Mouse (Mus musculus): ENCODE results near the gene Faap20. TPM values are rescaled to one million over a fixed set of nuclear protein-coding genes. Genes with fewer than 3 reads are reported as not detected.

The Faap20 gene
- polyA plus RNA-seq, 1 experiment from 2014 or later = 66.8 TPM

DNA sequence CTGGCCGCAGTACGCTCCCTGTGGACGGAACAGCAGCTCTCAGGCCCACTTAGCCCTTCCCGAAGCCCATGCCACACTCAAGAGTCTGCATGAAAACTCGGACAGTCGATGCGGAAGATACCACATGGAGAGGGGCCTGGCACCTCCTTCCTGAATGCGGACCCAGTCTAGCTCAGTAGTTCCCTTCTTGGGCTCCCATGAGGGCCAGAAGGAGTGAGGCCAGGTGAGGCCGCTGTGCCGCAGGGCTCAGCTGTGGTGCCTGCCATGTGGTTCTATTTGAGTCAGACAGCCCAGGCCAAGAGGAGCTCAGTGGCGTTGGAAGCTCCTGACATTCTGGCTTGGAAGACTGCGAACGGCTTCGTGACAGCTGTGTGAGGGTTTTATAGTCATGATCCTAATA lies 44.8 kb downstream of the Faap20 start:
- Histone ChIP-seq H3K36me3 (ENCODE audit: control insufficient read depth, insufficient read depth, low read length) (no peaks in the 10 kb centered on the region), H3K27ac (ENCODE audit: low read depth, low read length) (no peak overlapping the region), H3K9me3 (replicated peaks; ENCODE audit: control insufficient read depth, low read length) (no peaks in the 10 kb centered on the region), H3K4me3 (ENCODE audit: low read depth, low read length) (no peak overlapping the region), H3K27me3 (ENCODE audit: control insufficient read depth, insufficient read depth, low read length) (no peaks in the 10 kb centered on the region), H3K4me2 (no peak overlapping the region), H3K4me1 (ENCODE audit: control insufficient read depth, insufficient read depth, low read length) (no peaks in the 10 kb centered on the region), H3K9ac (ENCODE audit: low read depth, low read length) (no peak overlapping the region)
- 85% methylated on average over 14 of the region's 14 CpGs for WGBS (ENCODE audit: insufficient replicate concordance)
- no peak for ATAC-seq (replicated peaks; ENCODE audit: insufficient number of reproducible peaks, low FRiP score, low TSS enrichment)

- Histone ChIP-seq H3K9ac (ENCODE audit: low read depth, low read length) (no peak overlapping the region), H3K4me3 (ENCODE audit: low read depth, low read length) (no peak overlapping the region), H3K9me3 (replicated peaks; ENCODE audit: control insufficient read depth, low read length) (no peaks in the 10 kb centered on the region), H3K4me2 (no peak overlapping the region), H3K27ac (ENCODE audit: low read depth, low read length) (no peak overlapping the region), H3K27me3 (ENCODE audit: control insufficient read depth, insufficient read depth, low read length) (no peaks in the 10 kb centered on the region), H3K36me3 (ENCODE audit: control insufficient read depth, insufficient read depth, low read length) (no peaks in the 10 kb centered on the region), H3K4me1 (ENCODE audit: control insufficient read depth, insufficient read depth, low read length) (no peaks in the 10 kb centered on the region)
- WGBS (ENCODE audit: insufficient replicate concordance) = 67% methylated on average over 10 of the region's 10 CpGs
- ATAC-seq (replicated peaks; ENCODE audit: insufficient number of reproducible peaks, low FRiP score, low TSS enrichment) = no peak
Observed at GRCm38 (mm10) chr4:155295026-155295590, 45.5 kb downstream of the Faap20 start.

DNA sequence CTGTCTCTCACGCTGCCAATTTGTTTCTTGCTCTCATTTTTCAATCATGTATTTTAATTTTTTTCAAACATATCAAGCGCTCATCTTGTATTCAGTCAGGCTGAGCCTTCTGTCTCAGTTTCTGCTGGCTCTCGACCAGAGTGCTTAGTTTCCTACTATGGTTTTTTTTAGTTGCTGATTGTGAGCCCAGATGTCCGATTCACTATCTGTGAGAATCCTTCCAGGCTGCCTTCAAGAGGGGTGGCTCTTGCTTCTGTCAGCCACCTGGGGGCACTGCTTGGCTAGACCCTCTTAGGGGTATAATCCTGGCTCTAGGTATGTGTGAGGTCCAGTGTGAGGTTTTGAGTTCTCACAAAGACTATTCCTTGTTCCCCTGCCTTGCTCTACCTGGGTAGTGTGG lies 46.4 kb downstream of the Faap20 start:
- no peak for ATAC-seq (replicated peaks; ENCODE audit: insufficient number of reproducible peaks, low FRiP score, low TSS enrichment)
- Histone ChIP-seq H3K4me2 (no peak overlapping the region), H3K4me3 (ENCODE audit: low read depth, low read length) (no peak overlapping the region), H3K9me3 (replicated peaks; ENCODE audit: control insufficient read depth, low read length) (no peaks in the 10 kb centered on the region), H3K27ac (ENCODE audit: low read depth, low read length) (no peak overlapping the region), H3K4me1 (ENCODE audit: control insufficient read depth, insufficient read depth, low read length) (no peaks in the 10 kb centered on the region), H3K27me3 (ENCODE audit: control insufficient read depth, insufficient read depth, low read length) (no peaks in the 10 kb centered on the region), H3K9ac (ENCODE audit: low read depth, low read length) (no peak overlapping the region), H3K36me3 (ENCODE audit: control insufficient read depth, insufficient read depth, low read length) (no peaks in the 10 kb centered on the region)
- 50% methylated on average over 4 of the region's 4 CpGs for WGBS (ENCODE audit: insufficient replicate concordance)

GRCm38 (mm10) chr4:155297057-155297456 lies 47.5 kb downstream of the Faap20 start:
- 0 out of 2 replicates have a peak, but pooled peaks cover 2% of the 10 kb centered on the region for H3K4me1 ChIP-seq (ENCODE audit: control insufficient read depth, insufficient read depth, low read length)
- no peaks in the 10 kb centered on the region for H3K27me3 ChIP-seq (ENCODE audit: control insufficient read depth, insufficient read depth, low read length)
- WGBS (ENCODE audit: insufficient replicate concordance) = 50% methylated on average over 2 of the region's 2 CpGs

DNA sequence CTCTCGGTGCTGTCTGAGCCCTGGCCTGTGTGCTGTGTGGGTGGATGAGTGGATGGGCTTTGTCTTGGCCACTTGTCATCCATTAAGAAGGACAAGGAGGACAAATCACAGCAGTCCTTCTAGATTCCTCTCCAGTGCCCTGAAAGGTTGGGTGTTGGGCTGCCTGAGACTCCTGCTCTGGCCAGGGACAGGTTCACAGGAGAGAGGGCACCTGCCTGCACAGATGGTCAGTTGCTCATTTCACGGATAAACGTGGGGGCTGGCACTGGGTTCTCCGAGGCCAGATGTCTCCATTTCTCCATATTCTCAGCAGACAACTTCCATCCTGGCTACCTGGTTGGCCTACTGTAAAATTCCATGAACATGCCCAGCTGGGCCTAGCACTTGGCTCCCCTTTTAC lies 49.2 kb downstream of the Faap20 start:
- Histone ChIP-seq H3K4me2 (no peak overlapping the region), H3K4me1 (ENCODE audit: control insufficient read depth, insufficient read depth, low read length) (0 out of 2 replicates have a peak, but pooled peaks cover 2% of the 10 kb centered on the region), H3K4me3 (ENCODE audit: low read depth, low read length) (no peak overlapping the region), H3K27ac (ENCODE audit: low read depth, low read length) (no peak overlapping the region), H3K9me3 (replicated peaks; ENCODE audit: control insufficient read depth, low read length) (no peaks in the 10 kb centered on the region), H3K9ac (ENCODE audit: low read depth, low read length) (no peak overlapping the region), H3K27me3 (ENCODE audit: control insufficient read depth, insufficient read depth, low read length) (no peaks in the 10 kb centered on the region), H3K36me3 (ENCODE audit: control insufficient read depth, insufficient read depth, low read length) (no peaks in the 10 kb centered on the region)
- no peak for ATAC-seq (replicated peaks; ENCODE audit: insufficient number of reproducible peaks, low FRiP score, low TSS enrichment)
- WGBS (ENCODE audit: insufficient replicate concordance) = 81% methylated on average over 4 of the region's 4 CpGs

More at GRCm38 (mm10) chr4:155297057-155297456, 47.5 kb downstream of the Faap20 start:
- H3K4me3 ChIP-seq (ENCODE audit: low read depth, low read length) = no peak overlapping the region
- no peak overlapping the region for H3K9ac ChIP-seq (ENCODE audit: low read depth, low read length)
- H3K27ac ChIP-seq (ENCODE audit: low read depth, low read length) = no peak overlapping the region
- ATAC-seq (replicated peaks; ENCODE audit: insufficient number of reproducible peaks, low FRiP score, low TSS enrichment) = no peak
- no peaks in the 10 kb centered on the region for H3K36me3 ChIP-seq (ENCODE audit: control insufficient read depth, insufficient read depth, low read length)
- H3K4me2 ChIP-seq = no peak overlapping the region
- no peaks in the 10 kb centered on the region for H3K9me3 ChIP-seq (replicated peaks; ENCODE audit: control insufficient read depth, low read length)

- 80% methylated on average over 21 of the region's 21 CpGs for WGBS (ENCODE audit: insufficient replicate concordance)
- Histone ChIP-seq H3K9me3 (replicated peaks; ENCODE audit: control insufficient read depth, low read length) (no peaks in the 10 kb centered on the region), H3K9ac (ENCODE audit: low read depth, low read length) (no peak overlapping the region), H3K4me2 (no peak overlapping the region), H3K4me3 (ENCODE audit: low read depth, low read length) (no peak overlapping the region), H3K27ac (ENCODE audit: low read depth, low read length) (no peak overlapping the region), H3K27me3 (ENCODE audit: control insufficient read depth, insufficient read depth, low read length) (no peaks in the 10 kb centered on the region), H3K4me1 (ENCODE audit: control insufficient read depth, insufficient read depth, low read length) (0 out of 2 replicates have a peak, but pooled peaks cover 2% of the 10 kb centered on the region), H3K36me3 (ENCODE audit: control insufficient read depth, insufficient read depth, low read length) (no peaks in the 10 kb centered on the region)
- ATAC-seq (replicated peaks; ENCODE audit: insufficient number of reproducible peaks, low FRiP score, low TSS enrichment) = no peak
Observed at GRCm38 (mm10) chr4:155300421-155301097, 51.0 kb downstream of the Faap20 start.

DNA sequence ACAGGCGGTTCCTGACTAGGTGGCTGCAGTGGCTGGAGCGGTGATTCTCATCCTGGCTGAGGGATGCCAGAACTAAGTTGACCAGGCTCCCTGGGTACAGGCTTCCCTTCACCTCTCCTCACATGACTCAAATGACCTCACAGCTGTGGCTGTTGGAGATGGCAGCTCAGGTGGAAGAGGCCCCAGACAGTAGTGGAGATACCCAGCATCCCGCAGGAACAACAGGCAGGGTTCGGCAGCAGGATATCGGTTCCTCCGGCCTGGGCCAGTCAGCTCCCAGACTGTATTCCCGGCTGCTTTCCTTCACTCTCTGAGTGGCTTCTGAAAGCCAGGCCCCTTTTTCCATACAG lies 51.5 kb downstream of the Faap20 start:
- no peak overlapping the region for H3K4me3 ChIP-seq (ENCODE audit: low read depth, low read length)
- H3K27ac ChIP-seq (ENCODE audit: low read depth, low read length) = no peak overlapping the region
- H3K36me3 ChIP-seq (ENCODE audit: control insufficient read depth, insufficient read depth, low read length) = no peaks in the 10 kb centered on the region
- H3K4me2 ChIP-seq = no peak overlapping the region
- no peaks in the 10 kb centered on the region for H3K27me3 ChIP-seq (ENCODE audit: control insufficient read depth, insufficient read depth, low read length)
- 0 out of 2 replicates have a peak, but pooled peaks cover 2% of the 10 kb centered on the region for H3K4me1 ChIP-seq (ENCODE audit: control insufficient read depth, insufficient read depth, low read length)
- no peak for ATAC-seq (replicated peaks; ENCODE audit: insufficient number of reproducible peaks, low FRiP score, low TSS enrichment)
- 79% methylated on average over 7 of the region's 7 CpGs for WGBS (ENCODE audit: insufficient replicate concordance)
- no peak overlapping the region for H3K9ac ChIP-seq (ENCODE audit: low read depth, low read length)
- H3K9me3 ChIP-seq (replicated peaks; ENCODE audit: control insufficient read depth, low read length) = no peaks in the 10 kb centered on the region

DNA sequence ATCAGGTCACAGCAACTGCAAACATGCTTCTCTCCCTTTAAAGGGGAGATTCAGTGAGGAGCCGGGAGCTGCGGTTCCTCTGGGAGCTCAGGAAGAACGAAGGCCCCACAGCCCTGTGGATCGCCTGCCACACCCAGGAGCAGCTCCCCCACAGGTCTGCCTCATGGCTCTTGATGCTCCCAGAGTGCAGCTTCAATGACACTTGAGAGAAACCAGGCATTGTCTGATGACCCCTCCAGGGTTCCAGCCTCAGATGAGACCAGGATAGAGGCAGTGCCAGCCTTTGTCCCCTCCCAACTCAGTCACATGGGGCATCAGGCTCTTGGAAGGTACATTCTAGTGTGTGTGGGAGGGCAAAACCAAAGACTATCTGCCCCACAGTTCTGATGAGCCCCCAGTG lies 52.4 kb downstream of the Faap20 start:
- no peak overlapping the region for H3K9ac ChIP-seq (ENCODE audit: low read depth, low read length)
- H3K4me1 ChIP-seq (ENCODE audit: control insufficient read depth, insufficient read depth, low read length) = 0 out of 2 replicates have a peak, but pooled peaks cover 2% of the 10 kb centered on the region
- no peak overlapping the region for H3K4me3 ChIP-seq (ENCODE audit: low read depth, low read length)
- WGBS (ENCODE audit: insufficient replicate concordance) = 23% methylated on average over 4 of the region's 4 CpGs
- H3K36me3 ChIP-seq (ENCODE audit: control insufficient read depth, insufficient read depth, low read length) = no peaks in the 10 kb centered on the region
- no peak for ATAC-seq (replicated peaks; ENCODE audit: insufficient number of reproducible peaks, low FRiP score, low TSS enrichment)
- H3K9me3 ChIP-seq (replicated peaks; ENCODE audit: control insufficient read depth, low read length) = no peaks in the 10 kb centered on the region
- 0 out of 2 replicates have a peak, but pooled peaks cover 3% of the 10 kb centered on the region for H3K27me3 ChIP-seq (ENCODE audit: control insufficient read depth, insufficient read depth, low read length)
- H3K27ac ChIP-seq (ENCODE audit: low read depth, low read length) = no peak overlapping the region
- no peak overlapping the region for H3K4me2 ChIP-seq
